ENCODE assay signal across 23 mouse cellular contexts in genomic region chr3:70288590-70289388, GRCm38 (mm10).
A peak's percentile ranks its signal among the peaks of the same experiment; 100 is the strongest.
DNase-seq lines count a peak whose midpoint lies in the region; ATAC-seq and TF ChIP-seq lines count a peak whose summit lies in the region.
"Had no signal": no experiment of that assay in that cellular context is flagged by ENCODE, and none has a peak within 500 bp of the region (broad histone marks: within the 10 kb centered on the region; RNA-seq: fewer than 3 reads in every experiment).

No protein-coding gene starts in this region.

- no peaks in the 10 kb centered on the region for H3K36me3 ChIP-seq in midbrain, embryonic 12.5 days
- H3K36me3 ChIP-seq in midbrain, embryonic 15.5 days (replicated peaks): no peaks in the 10 kb centered on the region
- no peaks in the 10 kb centered on the region for H3K36me3 ChIP-seq in embryonic facial prominence, embryonic 14.5 days (ENCODE audit: control insufficient read depth, insufficient read depth, low read length)
- no peaks in the 10 kb centered on the region for H3K36me3 ChIP-seq in limb, embryonic 14.5 days (ENCODE audit: control insufficient read depth, insufficient read depth, low read length)
- no peaks in the 10 kb centered on the region for H3K36me3 ChIP-seq in heart, embryonic 11.5 days (ENCODE audit: control insufficient read depth, insufficient read depth, low read length)
- H3K36me3 ChIP-seq: embryonic facial prominence, embryonic 15.5 days; midbrain, embryonic 10.5 days had no signal

- DNase-seq in embryo, embryonic 11 days: peak; percentile 34
- DNase-seq in embryonic facial prominence, embryonic 14.5 days (ENCODE audit: low spot score): no peak
- DNase-seq in limb, embryonic 14.5 days (ENCODE audit: low spot score): peak; percentile 11
- no peak for DNase-seq in urinary bladder, postnatal 4 days (ENCODE audit: low spot score in 2 of 2)
- no peak for DNase-seq in right cerebral cortex, adult 18-20 months
- DNase-seq: adrenal gland, adult 2 months; cerebellum, adult 18-20 months; cerebellum, postnatal 25 days; gastrocnemius, adult 2 months; kidney, postnatal 36 days; liver, postnatal 0 days; right cerebral cortex, postnatal 25 days; spleen, adult 18-20 months had no signal

- no peak for TF ChIP-seq POLR2A in limb, embryonic 14.5 days (IDR thresholded peaks at IDR 0.05; ENCODE audit: borderline replicate concordance, extremely low read depth, insufficient read depth, insufficient read length)

- no peak overlapping the region for H3K27ac ChIP-seq in midbrain, embryonic 12.5 days (replicated peaks)
- H3K27ac ChIP-seq in midbrain, embryonic 15.5 days: no peak overlapping the region
- no peak overlapping the region for H3K27ac ChIP-seq in embryonic facial prominence, embryonic 14.5 days (replicated peaks; ENCODE audit: low read depth, low read length)
- no peak overlapping the region for H3K27ac ChIP-seq in limb, embryonic 14.5 days (replicated peaks; ENCODE audit: low read depth, low read length)
- no peak overlapping the region for H3K27ac ChIP-seq in heart, embryonic 11.5 days (ENCODE audit: low read depth, low read length)
- H3K27ac ChIP-seq: embryonic facial prominence, embryonic 15.5 days; gastrocnemius, adult 2 months; macrophage; midbrain, embryonic 10.5 days had no signal

- WGBS in midbrain, embryonic 12.5 days: 63% methylated on average over 7 of the region's 7 CpGs
- 52% methylated on average over 7 of the region's 7 CpGs for WGBS in midbrain, embryonic 15.5 days
- WGBS in embryonic facial prominence, embryonic 14.5 days: 47% methylated on average over 7 of the region's 7 CpGs
- WGBS in limb, embryonic 14.5 days: 36% methylated on average over 7 of the region's 7 CpGs
- WGBS in heart, embryonic 11.5 days (ENCODE audit: insufficient replicate concordance): 70% methylated on average over 7 of the region's 7 CpGs

- no peak overlapping the region for H3K4me2 ChIP-seq in midbrain, embryonic 12.5 days (replicated peaks)
- no peak overlapping the region for H3K4me2 ChIP-seq in midbrain, embryonic 15.5 days
- H3K4me2 ChIP-seq in embryonic facial prominence, embryonic 14.5 days (ENCODE audit: low read depth, low read length): no peak overlapping the region
- H3K4me2 ChIP-seq in limb, embryonic 14.5 days (replicated peaks; ENCODE audit: low read depth, low read length, severe bottlenecking): no peak overlapping the region
- H3K4me2 ChIP-seq in heart, embryonic 11.5 days: no peak overlapping the region
- H3K4me2 ChIP-seq: embryonic facial prominence, embryonic 15.5 days; liver, embryonic 11.5 days had no signal

- no peak overlapping the region for H3K4me3 ChIP-seq in midbrain, embryonic 12.5 days
- H3K4me3 ChIP-seq in midbrain, embryonic 15.5 days: no peak overlapping the region
- no peak overlapping the region for H3K4me3 ChIP-seq in embryonic facial prominence, embryonic 14.5 days (ENCODE audit: low read depth, low read length)
- no peak overlapping the region for H3K4me3 ChIP-seq in limb, embryonic 14.5 days (replicated peaks; ENCODE audit: low read length)
- H3K4me3 ChIP-seq in heart, embryonic 11.5 days (ENCODE audit: low read depth, low read length): no peak overlapping the region
- H3K4me3 ChIP-seq: embryonic facial prominence, embryonic 15.5 days; gastrocnemius, adult 2 months; midbrain, embryonic 10.5 days had no signal

- H3K4me1 ChIP-seq in midbrain, embryonic 12.5 days: no peaks in the 10 kb centered on the region
- 0 out of 2 replicates have a peak, but pooled peaks cover 3% of the 10 kb centered on the region for H3K4me1 ChIP-seq in midbrain, embryonic 15.5 days
- no peaks in the 10 kb centered on the region for H3K4me1 ChIP-seq in embryonic facial prominence, embryonic 14.5 days (ENCODE audit: control insufficient read depth, insufficient read depth, low read length)
- H3K4me1 ChIP-seq in limb, embryonic 14.5 days (ENCODE audit: control insufficient read depth, insufficient read depth, low read length): no peaks in the 10 kb centered on the region
- no peaks in the 10 kb centered on the region for H3K4me1 ChIP-seq in heart, embryonic 11.5 days (ENCODE audit: control insufficient read depth, insufficient read depth, low read length)
- H3K4me1 ChIP-seq: embryonic facial prominence, embryonic 15.5 days; midbrain, embryonic 10.5 days had no signal

- ATAC-seq in midbrain, embryonic 12.5 days (ENCODE audit: low FRiP score, low read depth): peak; percentile 56; the same call in 1 of the 2 replicates
- ATAC-seq in midbrain, embryonic 15.5 days (replicated peaks): no peak
- peak; percentile 37; the same call in 1 of the 2 replicates for ATAC-seq in embryonic facial prominence, embryonic 14.5 days (ENCODE audit: low read depth)
- peak; percentile 55; the same call in 1 of the 2 replicates for ATAC-seq in limb, embryonic 14.5 days (ENCODE audit: low FRiP score, low read depth)
- no peak for ATAC-seq in heart, embryonic 11.5 days (replicated peaks; ENCODE audit: insufficient number of reproducible peaks, low FRiP score, low TSS enrichment)
- ATAC-seq: hindbrain, embryonic 16.5 days; intestine, postnatal 0 days; liver, postnatal 0 days; lung, postnatal 0 days had no signal

- no peak overlapping the region for H3K9ac ChIP-seq in midbrain, embryonic 12.5 days (replicated peaks)
- H3K9ac ChIP-seq in midbrain, embryonic 15.5 days: no peak overlapping the region
- no peak overlapping the region for H3K9ac ChIP-seq in embryonic facial prominence, embryonic 14.5 days (ENCODE audit: low read depth, low read length)
- H3K9ac ChIP-seq in limb, embryonic 14.5 days (ENCODE audit: low read depth, low read length, severe bottlenecking): no peak overlapping the region
- no peak overlapping the region for H3K9ac ChIP-seq in heart, embryonic 11.5 days (ENCODE audit: low read depth, low read length)
- H3K9ac ChIP-seq: embryonic facial prominence, embryonic 15.5 days; liver, postnatal 0 days had no signal

- H3K27me3 ChIP-seq in midbrain, embryonic 12.5 days: no peaks in the 10 kb centered on the region
- no peaks in the 10 kb centered on the region for H3K27me3 ChIP-seq in midbrain, embryonic 15.5 days (replicated peaks)
- H3K27me3 ChIP-seq in embryonic facial prominence, embryonic 14.5 days (replicated peaks; ENCODE audit: control insufficient read depth, insufficient read depth, low read length): no peaks in the 10 kb centered on the region
- H3K27me3 ChIP-seq in limb, embryonic 14.5 days (ENCODE audit: control insufficient read depth, insufficient read depth, low read length): no peaks in the 10 kb centered on the region
- no peaks in the 10 kb centered on the region for H3K27me3 ChIP-seq in heart, embryonic 11.5 days (ENCODE audit: control insufficient read depth, insufficient read depth, low read length)
- H3K27me3 ChIP-seq: embryonic facial prominence, embryonic 15.5 days had no signal

- H3K9me3 ChIP-seq in midbrain, embryonic 12.5 days: no peaks in the 10 kb centered on the region
- no peaks in the 10 kb centered on the region for H3K9me3 ChIP-seq in midbrain, embryonic 15.5 days
- no peaks in the 10 kb centered on the region for H3K9me3 ChIP-seq in embryonic facial prominence, embryonic 14.5 days (ENCODE audit: control insufficient read depth, low read length)
- H3K9me3 ChIP-seq in limb, embryonic 14.5 days (ENCODE audit: control insufficient read depth, low read length): no peaks in the 10 kb centered on the region
- H3K9me3 ChIP-seq in heart, embryonic 11.5 days (replicated peaks; ENCODE audit: control insufficient read depth, low read length): no peaks in the 10 kb centered on the region
- H3K9me3 ChIP-seq: embryonic facial prominence, embryonic 15.5 days; midbrain, embryonic 10.5 days had no signal

Comparison
In these comparisons a context has a peak if more than half of its experiments do, and no peak if none do; other contexts are left out.
1. ATAC-seq: peak in midbrain, embryonic 12.5 days (single experiment), embryonic facial prominence, embryonic 14.5 days (single experiment) and limb, embryonic 14.5 days (single experiment); none in midbrain, embryonic 15.5 days (single experiment) and heart, embryonic 11.5 days (single experiment).
2. DNase-seq: peak in embryo, embryonic 11 days (single experiment) and limb, embryonic 14.5 days (single experiment); none in embryonic facial prominence, embryonic 14.5 days (single experiment), urinary bladder, postnatal 4 days (0 of 2) and right cerebral cortex, adult 18-20 months (single experiment).